Mouse (Mus musculus) liver, adult 10 weeks (tissue): Measurements from ENCODE around the gene Gm11487. TPM values are rescaled to one million over a fixed set of nuclear protein-coding genes. Genes with fewer than 3 reads are reported as not detected.

Source experiments
- polyA plus RNA-seq: library from polyadenylated mRNA; stranded (reverse); fragments of 350-450 nt; fragmentation: Illumina TruSeq; extraction: RNeasy Lipid Tissue Mini Kit (QIAGEN cat#74804); gene quantifications from one replicate; pipeline ENCODE4 v1.2.3, GENCODE M21; 2014; ENCODE audit warnings: low read depth, low replicate concordance

The Gm11487 gene
- polyA plus RNA-seq = not detected

GRCm38 (mm10) chr4:73404972-73405371, at the start of gene Gm11487:
Gm11487 (minus strand) TSS chr4:73405072.

Other genes with a start within 250 kb of the Gm11487 start
- not detected for gene Gm11238, start 202.8 kb upstream of the Gm11487 start, polyA plus RNA-seq
- not detected for gene Gm11237, start 217.9 kb upstream of the Gm11487 start, polyA plus RNA-seq
- not detected for gene Gm11236, start 233.0 kb upstream of the Gm11487 start, polyA plus RNA-seq